Mouse (Mus musculus) brain, embryonic 14.5 days (tissue): ENCODE data around the gene Scel.

Experiments
- CTCF ChIP-seq: fragments of 200-500 bp; IDR thresholded peaks from 2 replicates; pipeline ENCODE4 v1.5.1; 2012; ENCODE audit warnings: inconsistent platforms, mild to moderate bottlenecking, moderate library complexity, borderline replicate concordance; ENCODE audit not compliant: insufficient read depth, insufficient read length; ENCODE audit errors: extremely low read depth
- POLR2A ChIP-seq: fragments of 200-500 bp; IDR thresholded peaks from 2 replicates; pipeline ENCODE4 v1.6.1; 2012; ENCODE audit warnings: mild to moderate bottlenecking, inconsistent platforms, borderline replicate concordance; ENCODE audit not compliant: poor library complexity, insufficient read depth, insufficient read length, severe bottlenecking; ENCODE audit errors: extremely low read depth

DNA sequence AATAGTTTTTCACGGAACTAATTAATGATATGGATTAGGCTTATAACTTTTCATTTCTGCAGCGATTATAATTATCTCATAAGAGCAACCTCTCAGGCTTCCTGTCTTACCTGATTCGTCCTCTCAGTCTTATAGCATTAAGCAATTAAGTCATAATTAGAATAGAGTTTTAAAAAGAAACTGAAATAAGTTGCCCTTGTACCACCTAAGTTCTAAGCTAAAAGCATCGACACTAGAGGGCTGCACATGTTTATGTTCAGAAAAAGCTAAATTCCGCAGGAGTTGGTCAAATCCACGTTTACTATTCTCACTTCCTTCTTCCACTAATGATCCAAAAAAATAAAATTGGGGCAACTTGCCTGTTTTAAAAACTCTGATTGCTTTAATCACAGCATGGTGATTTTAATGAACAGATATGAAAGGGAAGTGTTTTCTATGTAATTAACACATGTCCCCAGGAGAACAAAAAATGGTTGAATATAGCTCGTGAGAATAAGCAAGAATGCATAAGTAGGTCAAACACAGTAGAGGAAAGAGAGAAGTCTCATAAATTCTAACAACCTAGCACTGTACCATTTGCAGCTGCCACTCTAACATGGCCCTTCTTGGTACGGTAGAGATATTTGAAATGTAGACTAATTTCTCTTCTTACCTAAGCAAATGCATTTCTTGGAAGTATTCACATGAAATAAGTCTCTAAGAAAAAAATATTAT lies 48.4 kb downstream of the Scel start:
- TF ChIP-seq POLR2A = no peak
- no peak for TF ChIP-seq CTCF
